Mouse (Mus musculus) lung, adult 2 months (tissue): ENCODE measurements around the gene Tor3a. TPM values are rescaled to one million over a fixed set of nuclear protein-coding genes. Genes with fewer than 3 reads are reported as not detected.

Experiments used
- DNase-seq: peaks from one replicate; pipeline ENCODE4 v3.0.0; 2022
- H3K4me1 ChIP-seq: fragments of 200-500 bp; 2 replicates; pipeline ENCODE4 v1.6.1; 2011; ENCODE audit warnings: low read length; ENCODE audit not compliant: control insufficient read depth, insufficient read depth
- H3K4me3 ChIP-seq: fragments of 200-500 bp; replicated peaks from 2 replicates; pipeline ENCODE3; 2011; ENCODE audit warnings: low read depth, mild to moderate bottlenecking, control low read depth, low read length; ENCODE audit errors: extremely low read depth
- CTCF ChIP-seq: fragments of 200-500 bp; IDR thresholded peaks from 2 replicates; pipeline ENCODE4 v1.5.1; 2011; ENCODE audit warnings: mild to moderate bottlenecking, low read length, control low read depth; ENCODE audit not compliant: insufficient read depth
- POLR2A ChIP-seq: fragments of 200-500 bp; IDR thresholded peaks from 2 replicates; pipeline ENCODE4 v1.6.1; 2011; ENCODE audit warnings: low read depth, mild to moderate bottlenecking, control low read depth, low read length, borderline replicate concordance; ENCODE audit errors: extremely low read depth
- WGBS: fragments of 180-500 bp; shearing (Covaris S2); methylation state at CpG from one replicate; pipeline ENCODE4 v1.1.7; 2018; 5-methylcytosine and 5-hydroxymethylcytosine counted together
- polyA plus RNA-seq: library from polyadenylated mRNA; depleted of rRNA; stranded (reverse); fragments of >200 nt; gene quantifications from 2 replicates; pipeline ENCODE4 v1.2.3, GENCODE M21; 2012; rRNA removed

Tor3a gene
- polyA plus RNA-seq, 1 experiment, result 73.2 TPM

- WGBS, result 27% methylated on average over 12 of the region's 12 CpGs
- DNase-seq, result no peak
- no peak for TF ChIP-seq POLR2A
- no peak for TF ChIP-seq CTCF
- H3K4me1 ChIP-seq, result peaks cover 32% of the 10 kb centered on the region
- H3K4me3 ChIP-seq, result no peak overlapping the region
Measured at GRCm38 (mm10) chr1:156616989-156617598, 57.1 kb downstream of the Tor3a start.

DNA sequence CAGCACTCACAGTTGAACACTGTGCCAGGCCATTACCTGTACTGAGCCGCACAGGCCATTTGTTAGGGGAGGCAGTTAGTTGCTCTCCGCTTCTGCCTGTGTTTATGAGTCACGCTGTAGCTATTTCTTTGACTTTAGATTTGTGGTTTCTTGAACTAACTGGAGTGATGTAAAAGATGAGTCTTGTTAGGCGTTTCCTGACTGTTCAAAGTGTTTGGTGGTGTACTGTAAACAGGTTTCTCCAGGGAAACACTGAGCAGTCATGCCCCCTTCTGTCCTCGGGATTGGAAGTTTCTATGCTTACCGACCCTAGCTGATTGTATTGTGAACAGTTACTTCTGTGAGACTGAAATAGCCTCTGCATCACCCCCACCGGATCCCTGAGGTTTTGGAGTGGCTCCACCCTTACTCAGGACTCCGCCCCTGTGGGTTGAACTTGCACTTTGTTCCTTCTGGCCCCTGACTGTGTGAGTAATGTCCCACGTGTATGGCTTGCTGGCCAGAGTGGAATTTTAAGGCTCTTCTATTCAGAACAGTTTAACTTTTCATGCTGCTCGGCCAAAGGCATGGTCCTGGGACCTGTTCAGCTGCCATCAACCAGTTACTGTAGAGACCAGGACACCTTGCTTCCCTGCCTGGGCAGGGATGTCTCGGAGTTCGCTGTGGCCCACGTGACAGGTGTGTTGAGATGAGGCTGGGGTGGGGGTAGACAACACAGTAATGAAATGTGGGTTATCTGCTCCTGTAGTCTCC lies 58.6 kb downstream of the Tor3a start:
- peak; percentile 67 for DNase-seq
- TF ChIP-seq POLR2A (no peak), CTCF (no peak)
- Histone ChIP-seq H3K4me3 (peak overlapping the region; percentile 33), H3K4me1 (peaks cover 32% of the 10 kb centered on the region)
- WGBS, result 8% methylated on average over 13 of the region's 13 CpGs

GRCm38 (mm10) chr1:156614710-156615109 lies 59.4 kb downstream of the Tor3a start:
- WGBS, result 67% methylated on average over 1 of the region's 1 CpGs
- DNase-seq, result no peak

DNA sequence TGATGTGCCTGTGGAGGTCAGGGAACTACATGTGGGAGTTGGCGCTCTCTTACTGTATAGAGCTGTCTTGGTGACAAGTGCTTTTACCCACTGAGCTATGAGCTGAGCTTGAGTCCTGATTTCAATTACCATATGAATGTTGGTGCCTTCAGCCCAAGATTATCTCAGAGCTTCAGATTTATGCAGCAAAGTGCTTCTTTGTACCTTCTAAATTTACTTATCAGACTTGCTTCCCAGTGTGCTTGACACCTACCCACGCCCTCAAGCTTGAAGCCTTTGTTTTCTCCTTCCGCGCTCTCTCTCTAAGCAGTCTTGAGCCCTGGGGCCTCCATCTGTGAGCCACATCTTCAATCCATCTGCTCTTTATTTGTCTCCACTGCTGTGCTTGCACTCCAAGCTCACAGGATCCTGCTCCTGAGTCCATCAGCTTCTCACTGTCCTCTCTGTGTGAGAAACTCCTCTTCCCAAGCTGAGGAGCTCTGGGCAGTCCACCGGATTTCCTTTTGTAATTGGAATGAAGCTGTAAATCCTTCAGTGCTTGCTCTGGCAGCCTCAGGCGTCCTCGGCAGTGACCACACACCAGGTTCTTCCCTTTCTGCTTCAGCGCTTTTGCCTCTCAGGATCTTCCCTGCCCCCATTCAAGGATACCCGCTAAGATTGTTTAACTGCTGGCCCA lies 60.2 kb downstream of the Tor3a start:
- DNase-seq, result no peak
- H3K4me3 ChIP-seq, result no peak overlapping the region
- WGBS, result 34% methylated on average over 9 of the region's 9 CpGs
- TF ChIP-seq CTCF, result no peak
- no peak for TF ChIP-seq POLR2A
- H3K4me1 ChIP-seq, result peaks cover 29% of the 10 kb centered on the region

More at GRCm38 (mm10) chr1:156614710-156615109, 59.4 kb downstream of the Tor3a start:
- no peak for TF ChIP-seq POLR2A
- TF ChIP-seq CTCF, result 0 out of 2 replicates have a peak, but pooled peaks have one; percentile 2
- peaks cover 29% of the 10 kb centered on the region for H3K4me1 ChIP-seq
- H3K4me3 ChIP-seq, result no peak overlapping the region

DNA sequence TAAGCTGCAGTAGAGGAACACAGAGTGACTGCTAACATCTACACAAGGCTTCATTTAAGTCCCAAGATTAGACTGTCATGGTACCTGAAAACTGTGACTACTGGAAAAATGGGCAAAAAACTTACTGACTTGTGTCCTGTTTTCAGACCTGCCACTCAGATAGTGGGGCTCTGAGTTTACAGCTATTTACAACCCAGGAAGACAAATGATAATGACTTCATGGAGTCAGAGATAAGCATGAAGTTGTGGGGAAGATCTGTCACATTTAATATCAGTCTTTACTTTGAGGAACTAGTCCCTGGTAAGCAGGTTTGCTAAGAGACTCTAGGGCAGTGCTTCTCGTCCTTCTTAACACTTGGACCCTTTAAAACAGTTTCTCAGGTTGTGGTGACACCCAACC lies 63.9 kb downstream of the Tor3a start:
- 79% methylated on average over 1 of the region's 1 CpGs for WGBS
- no peak for TF ChIP-seq POLR2A
- peaks cover 10% of the 10 kb centered on the region for H3K4me1 ChIP-seq
- H3K4me3 ChIP-seq, result no peak overlapping the region
- DNase-seq, result no peak

DNA sequence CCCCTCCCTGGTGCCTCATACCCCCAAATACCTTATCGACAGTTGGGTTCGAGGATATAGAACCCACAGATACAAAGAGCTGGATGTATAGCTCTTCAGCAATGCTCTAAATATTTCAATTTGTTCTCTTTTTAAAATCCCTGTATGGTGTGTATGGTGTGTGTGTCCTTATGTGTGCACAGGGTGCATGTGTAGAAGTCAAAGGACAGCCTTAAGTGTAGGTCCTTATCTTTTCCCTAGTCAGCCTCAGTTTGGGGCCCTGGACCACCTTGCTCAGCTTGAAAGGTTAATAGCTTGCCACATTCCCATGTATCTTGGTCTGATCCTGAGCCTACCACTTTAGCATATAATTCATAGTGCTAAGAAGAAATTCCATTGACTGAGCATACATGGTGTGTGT lies 65.7 kb downstream of the Tor3a start:
- no peak for DNase-seq
- TF ChIP-seq CTCF, result no peak
- TF ChIP-seq POLR2A, result no peak
- Histone ChIP-seq H3K4me3 (no peak overlapping the region), H3K4me1 (peaks cover 6% of the 10 kb centered on the region; the same call in 1 of the 2 replicates)
- WGBS, result 98% methylated on average over 2 of the region's 2 CpGs

DNA sequence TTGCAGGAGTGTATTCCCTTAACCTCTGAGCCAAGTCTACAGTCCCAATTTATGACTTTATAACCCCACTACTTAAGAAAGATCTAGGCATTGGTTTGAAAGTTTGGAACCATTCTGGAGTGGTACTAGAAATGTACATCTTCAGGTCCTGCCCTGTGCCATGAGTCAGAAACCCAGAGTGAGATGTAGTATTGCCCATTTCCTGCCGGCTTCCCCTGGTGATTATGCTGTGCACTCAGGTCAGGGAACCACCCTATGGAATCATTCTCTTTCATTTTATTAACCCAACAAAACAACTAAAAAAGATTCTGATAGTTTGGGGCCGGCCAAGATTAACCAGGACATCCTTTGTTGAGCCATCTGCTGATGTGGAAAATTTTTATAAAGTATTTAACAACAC lies 68.2 kb downstream of the Tor3a start:
- Histone ChIP-seq H3K4me3 (no peak overlapping the region), H3K4me1 (peaks cover 6% of the 10 kb centered on the region; the same call in 1 of the 2 replicates)
- WGBS, result 39% methylated on average over 2 of the region's 2 CpGs
- no peak for DNase-seq
- TF ChIP-seq CTCF (no peak), POLR2A (no peak)

GRCm38 (mm10) chr1:156605094-156605866 lies 68.9 kb downstream of the Tor3a start:
- no peak for DNase-seq
- TF ChIP-seq POLR2A (no peak), CTCF (no peak)
- Histone ChIP-seq H3K4me1 (peaks cover 6% of the 10 kb centered on the region; the same call in 1 of the 2 replicates), H3K4me3 (no peak overlapping the region)
- 66% methylated on average over 12 of the region's 12 CpGs for WGBS

Other genes with a start within 250 kb of the Tor3a start
- 61.3 and 104 TPM in 2 replicates for gene Soat1, start 200.0 kb downstream of the Tor3a start, polyA plus RNA-seq
- 11.0 and 12.2 TPM in 2 replicates for gene Gm10031, start 150.3 kb downstream of the Tor3a start, polyA plus RNA-seq
- 8.2 and 9.8 TPM in 2 replicates for gene Abl2, start 115.6 kb downstream of the Tor3a start, polyA plus RNA-seq
- gene Fam20b, start 44.7 kb upstream of the Tor3a start, polyA plus RNA-seq, result 16.3 and 25.9 TPM in 2 replicates
- 0.09 and 0.96 TPM in 2 replicates for gene Angptl1, start 164.2 kb upstream of the Tor3a start, polyA plus RNA-seq